Mouse (Mus musculus) adrenal gland, adult (tissue): ENCODE results near the gene Trim14.

Experiments
- DNase-seq, 2 experiments: peaks; one replicate each; pipeline ENCODE4 v3.0.0; 2022 to 2023; ENCODE audit warnings: low spot score in 1 of 2; ENCODE audit not compliant: inconsistent age in 2 of 2

Trim14 gene

DNA sequence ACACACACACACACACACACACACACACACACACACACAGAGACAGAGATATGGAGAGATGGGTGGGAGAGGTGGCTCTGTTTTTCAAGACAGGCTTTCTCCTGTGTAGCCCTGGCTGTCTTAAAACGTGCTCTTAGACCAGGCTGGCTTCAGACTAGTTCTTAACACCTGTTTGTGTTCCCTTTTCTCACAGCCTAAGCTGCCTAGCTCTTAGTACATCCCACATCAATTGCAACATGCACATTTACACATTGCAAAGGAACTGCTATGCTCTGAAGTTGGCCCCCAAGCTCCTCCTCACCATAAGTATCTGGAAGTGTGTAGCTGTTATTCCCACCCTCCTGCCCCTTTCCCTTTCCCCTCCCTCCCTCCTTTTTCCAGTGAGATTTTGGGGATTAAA, 88.5 kb downstream of the Trim14 start:
- DNase-seq = no peak

GRCm38 (mm10) chr4:46445237-46445945, 90.5 kb downstream of the Trim14 start:
- no peak for DNase-seq
